ENCODE assay signal across 25 mouse cellular contexts in genomic region chr9:62610526-62610925, GRCm38 (mm10).
DNase-seq lines count a peak whose midpoint lies in the region; ATAC-seq and TF ChIP-seq lines count a peak whose summit lies in the region.
"Had no signal": no experiment of that assay in that cellular context is flagged by ENCODE, and none has a peak within 500 bp of the region (broad histone marks: within the 10 kb centered on the region; RNA-seq: fewer than 3 reads in every experiment).

No protein-coding gene starts in this region.

- H3K4me3 ChIP-seq in embryonic facial prominence, embryonic 13.5 days = no peak overlapping the region
- no peak overlapping the region for H3K4me3 ChIP-seq in embryonic facial prominence, embryonic 10.5 days
- no peak overlapping the region for H3K4me3 ChIP-seq in midbrain, embryonic 11.5 days (ENCODE audit: low read depth, low read length)
- no peak overlapping the region for H3K4me3 ChIP-seq in midbrain, embryonic 13.5 days (replicated peaks)
- no peak overlapping the region for H3K4me3 ChIP-seq in heart, adult 2 months
- H3K4me3 ChIP-seq: embryonic facial prominence, embryonic 12.5 days; embryonic facial prominence, embryonic 15.5 days; forebrain, embryonic 13.5 days; forebrain, embryonic 15.5 days had no signal

- DNase-seq in embryonic facial prominence, embryonic 10.5 days (ENCODE audit: low spot score) = no peak
- DNase-seq in midbrain, embryonic 11.5 days (ENCODE audit: low spot score, missing footprints) = peak; percentile 35
- DNase-seq in ES-CJ7 (ENCODE audit: low read depth, low spot score) = peak; percentile 26
- peak; percentile 79 for DNase-seq in ZHBTc4 (ENCODE audit: low read depth, low spot score)
- DNase-seq in heart, adult 2 months = no peak
- no peak for DNase-seq in left cerebral cortex, adult 9 months (ENCODE audit: low spot score in 2 of 2)
- DNase-seq: adrenal gland, adult 2 months; adrenal gland, postnatal 10 days; adrenal gland, postnatal 25 days; B cell, adult 2 months; cerebellum, adult 11 months; cerebellum, adult 18-20 months; cerebellum, adult 8-10 months; cerebellum, adult 9-11 months; cerebellum, postnatal 14 days; cerebellum, postnatal 36 days; embryo, embryonic 11 days; forebrain, postnatal 0 days had no signal

- TF ChIP-seq POLR2A in heart, adult 2 months (IDR thresholded peaks at IDR 0.05; ENCODE audit: insufficient read depth, low read depth, low read length) = no peak

- H3K9ac ChIP-seq in embryonic facial prominence, embryonic 13.5 days = no peak overlapping the region
- no peak overlapping the region for H3K9ac ChIP-seq in midbrain, embryonic 11.5 days (ENCODE audit: low read length)
- H3K9ac ChIP-seq in midbrain, embryonic 13.5 days (replicated peaks) = no peak overlapping the region
- no peak overlapping the region for H3K9ac ChIP-seq in heart, adult 2 months (ENCODE audit: low read depth, low read length)
- H3K9ac ChIP-seq: embryonic facial prominence, embryonic 12.5 days; embryonic facial prominence, embryonic 15.5 days; forebrain, embryonic 13.5 days; forebrain, embryonic 15.5 days; forebrain, postnatal 0 days had no signal

- peaks cover 35% of the 10 kb centered on the region for H3K4me1 ChIP-seq in embryonic facial prominence, embryonic 13.5 days
- peaks cover 42% of the 10 kb centered on the region for H3K4me1 ChIP-seq in embryonic facial prominence, embryonic 10.5 days
- peaks cover 2% of the 10 kb centered on the region for H3K4me1 ChIP-seq in midbrain, embryonic 11.5 days (ENCODE audit: control insufficient read depth, insufficient read depth, low read length)
- peaks cover 10% of the 10 kb centered on the region for H3K4me1 ChIP-seq in midbrain, embryonic 13.5 days (replicated peaks)
- no peaks in the 10 kb centered on the region for H3K4me1 ChIP-seq in heart, adult 2 months (ENCODE audit: control insufficient read depth, insufficient read depth, low read length)
- H3K4me1 ChIP-seq: forebrain, embryonic 15.5 days had no signal

- no peaks in the 10 kb centered on the region for H3K27me3 ChIP-seq in embryonic facial prominence, embryonic 13.5 days
- no peaks in the 10 kb centered on the region for H3K27me3 ChIP-seq in embryonic facial prominence, embryonic 10.5 days (replicated peaks; ENCODE audit: low read depth, poor library complexity, severe bottlenecking)
- no peaks in the 10 kb centered on the region for H3K27me3 ChIP-seq in midbrain, embryonic 11.5 days (ENCODE audit: control insufficient read depth, insufficient read depth, low read length)
- H3K27me3 ChIP-seq in midbrain, embryonic 13.5 days = no peaks in the 10 kb centered on the region
- H3K27me3 ChIP-seq in heart, adult 2 months (ENCODE audit: control insufficient read depth, insufficient read depth, low read length) = no peaks in the 10 kb centered on the region
- H3K27me3 ChIP-seq: embryonic facial prominence, embryonic 12.5 days; embryonic facial prominence, embryonic 15.5 days; forebrain, embryonic 13.5 days; forebrain, embryonic 15.5 days had no signal

- no peak for ATAC-seq in embryonic facial prominence, embryonic 13.5 days (ENCODE audit: insufficient number of reproducible peaks, insufficient read depth, low FRiP score, low TSS enrichment, low read depth)
- no peak for ATAC-seq in midbrain, embryonic 11.5 days (ENCODE audit: low FRiP score)
- no peak for ATAC-seq in midbrain, embryonic 13.5 days
- ATAC-seq: CD4-positive, CD25-positive, alpha-beta regulatory T cell, adult 4 months; forebrain, embryonic 13.5 days; forebrain, embryonic 15.5 days; forebrain, postnatal 0 days had no signal

- intact Hi-C loops in heart, adult 2 months (cut with DNase I) = no loop called here

- no peak for TF ChIP-seq CTCF in heart, adult 2 months (IDR thresholded peaks at IDR 0.05)

- WGBS in embryonic facial prominence, embryonic 13.5 days = 81% methylated on average over 2 of the region's 2 CpGs
- WGBS in embryonic facial prominence, embryonic 10.5 days = 71% methylated on average over 2 of the region's 2 CpGs
- WGBS in midbrain, embryonic 11.5 days = 79% methylated on average over 2 of the region's 2 CpGs
- WGBS in midbrain, embryonic 13.5 days = 85% methylated on average over 2 of the region's 2 CpGs
- 88% methylated on average over 2 of the region's 2 CpGs for WGBS in heart, adult 2 months

- no peaks in the 10 kb centered on the region for H3K79me2 ChIP-seq in heart, adult 2 months (replicated peaks; ENCODE audit: control insufficient read depth, insufficient read depth, low read length)

- no peaks in the 10 kb centered on the region for H3K36me3 ChIP-seq in embryonic facial prominence, embryonic 13.5 days
- H3K36me3 ChIP-seq in embryonic facial prominence, embryonic 10.5 days (replicated peaks) = no peaks in the 10 kb centered on the region
- no peaks in the 10 kb centered on the region for H3K36me3 ChIP-seq in midbrain, embryonic 11.5 days (ENCODE audit: control insufficient read depth, insufficient read depth, low read length)
- H3K36me3 ChIP-seq in midbrain, embryonic 13.5 days = no peaks in the 10 kb centered on the region
- H3K36me3 ChIP-seq in heart, adult 2 months (ENCODE audit: control insufficient read depth, insufficient read depth, low read length) = no peaks in the 10 kb centered on the region
- H3K36me3 ChIP-seq: embryonic facial prominence, embryonic 12.5 days; embryonic facial prominence, embryonic 15.5 days; forebrain, embryonic 15.5 days had no signal

- TF ChIP-seq EP300 in heart, adult 2 months (IDR thresholded peaks at IDR 0.05; ENCODE audit: insufficient read depth, low read depth, low read length) = no peak

- peaks cover 11% of the 10 kb centered on the region; the same call in 1 of the 2 replicates for H3K9me3 ChIP-seq in embryonic facial prominence, embryonic 13.5 days
- peaks cover 13% of the 10 kb centered on the region; the same call in 1 of the 2 replicates for H3K9me3 ChIP-seq in embryonic facial prominence, embryonic 10.5 days
- no peaks in the 10 kb centered on the region for H3K9me3 ChIP-seq in midbrain, embryonic 11.5 days (ENCODE audit: control insufficient read depth, low read length)
- peaks cover 11% of the 10 kb centered on the region for H3K9me3 ChIP-seq in midbrain, embryonic 13.5 days
- H3K9me3 ChIP-seq: embryonic facial prominence, embryonic 12.5 days; forebrain, embryonic 15.5 days had no signal

- peak overlapping the region; percentile 55; the same call in 1 of the 2 replicates for H3K27ac ChIP-seq in embryonic facial prominence, embryonic 13.5 days
- no peak overlapping the region for H3K27ac ChIP-seq in embryonic facial prominence, embryonic 10.5 days (replicated peaks)
- no peak overlapping the region for H3K27ac ChIP-seq in midbrain, embryonic 11.5 days (ENCODE audit: low read depth, low read length)
- H3K27ac ChIP-seq in midbrain, embryonic 13.5 days = no peak overlapping the region
- H3K27ac ChIP-seq in heart, adult 2 months = no peak overlapping the region
- H3K27ac ChIP-seq: forebrain, embryonic 13.5 days; forebrain, embryonic 15.5 days had no signal

- no peak overlapping the region for H3K4me2 ChIP-seq in embryonic facial prominence, embryonic 13.5 days
- no peak overlapping the region for H3K4me2 ChIP-seq in midbrain, embryonic 11.5 days
- no peak overlapping the region for H3K4me2 ChIP-seq in midbrain, embryonic 13.5 days (replicated peaks)
- H3K4me2 ChIP-seq: embryonic facial prominence, embryonic 12.5 days; embryonic facial prominence, embryonic 15.5 days; forebrain, embryonic 13.5 days; forebrain, embryonic 15.5 days had no signal

Comparison
In these comparisons a context has a peak if more than half of its experiments do, and no peak if none do; other contexts are left out.
1. DNase-seq: peak in midbrain, embryonic 11.5 days (single experiment), ES-CJ7 (single experiment) and ZHBTc4 (single experiment); none in embryonic facial prominence, embryonic 10.5 days (single experiment), heart, adult 2 months (0 of 2) and left cerebral cortex, adult 9 months (0 of 2).